Mouse (Mus musculus) MEL (cell line): ENCODE results near the gene Sbno2.

Source experiments
- CTCF ChIP-seq, 3 experiments: IDR thresholded peaks in 2 of 3; conservative IDR thresholded peaks in 1 of 3; 2 replicates each; pipeline ENCODE4 v1.5.1; 2011 to 2012; ENCODE audit warnings: low read length in 3 of 3, low read depth in 2 of 3, mild to moderate bottlenecking in 2 of 3, improper control_type of control experiment in 1 of 3, inconsistent platforms in 1 of 3, mixed read lengths in 1 of 3, moderate library complexity in 1 of 3; ENCODE audit not compliant: control insufficient read depth in 1 of 3, insufficient read depth in 1 of 3, poor library complexity in 1 of 3, severe bottlenecking in 1 of 3
- E2F4 ChIP-seq: IDR thresholded peaks from 2 replicates; pipeline ENCODE4 v1.6.1; 2011; ENCODE audit warnings: low read depth, low read length, improper control_type of control experiment, borderline replicate concordance
- EP300 ChIP-seq, 2 experiments: IDR thresholded peaks; 2 replicates each; pipeline ENCODE4 v1.6.1; 2011; ENCODE audit warnings: improper control_type of control experiment in 2 of 2, low read length in 2 of 2, low read depth in 1 of 2, mild to moderate bottlenecking in 1 of 2
- GATA1 ChIP-seq: IDR thresholded peaks from 2 replicates; pipeline ENCODE4 v1.6.1; 2011; ENCODE audit warnings: low read depth, low read length, improper control_type of control experiment
- POLR2AphosphoS2 ChIP-seq: IDR thresholded peaks from 2 replicates; pipeline ENCODE4 v1.6.1; 2011; ENCODE audit warnings: low read length, improper control_type of control experiment
- RCOR1 ChIP-seq: IDR thresholded peaks from 2 replicates; pipeline ENCODE4 v1.6.1; 2012; ENCODE audit warnings: low read depth, mild to moderate bottlenecking, inconsistent platforms, low read length, improper control_type of control experiment
- TBP ChIP-seq: IDR thresholded peaks from 2 replicates; pipeline ENCODE4 v1.8.0; 2011; ENCODE audit warnings: low read depth, low read length, improper control_type of control experiment
- TCF12 ChIP-seq: IDR thresholded peaks from 2 replicates; pipeline ENCODE4 v1.6.1; 2014; ENCODE audit warnings: low read depth, mild to moderate bottlenecking, inconsistent platforms, low read length, improper control_type of control experiment, moderate library complexity
- UBTF ChIP-seq: IDR thresholded peaks from 2 replicates; pipeline ENCODE4 v1.6.1; 2012; ENCODE audit warnings: low read depth, mild to moderate bottlenecking, inconsistent platforms, low read length, improper control_type of control experiment, moderate library complexity, borderline replicate concordance; ENCODE audit not compliant: insufficient read depth
- ZMIZ1 ChIP-seq: IDR thresholded peaks from 2 replicates; pipeline ENCODE4 v1.6.1; 2012; ENCODE audit warnings: low read depth, mild to moderate bottlenecking, inconsistent platforms, low read length, improper control_type of control experiment, moderate library complexity
- ZNF384 ChIP-seq: IDR thresholded peaks from 2 replicates; pipeline ENCODE4 v1.6.1; 2012; ENCODE audit warnings: low read depth, mild to moderate bottlenecking, inconsistent platforms, low read length, improper control_type of control experiment

DNA sequence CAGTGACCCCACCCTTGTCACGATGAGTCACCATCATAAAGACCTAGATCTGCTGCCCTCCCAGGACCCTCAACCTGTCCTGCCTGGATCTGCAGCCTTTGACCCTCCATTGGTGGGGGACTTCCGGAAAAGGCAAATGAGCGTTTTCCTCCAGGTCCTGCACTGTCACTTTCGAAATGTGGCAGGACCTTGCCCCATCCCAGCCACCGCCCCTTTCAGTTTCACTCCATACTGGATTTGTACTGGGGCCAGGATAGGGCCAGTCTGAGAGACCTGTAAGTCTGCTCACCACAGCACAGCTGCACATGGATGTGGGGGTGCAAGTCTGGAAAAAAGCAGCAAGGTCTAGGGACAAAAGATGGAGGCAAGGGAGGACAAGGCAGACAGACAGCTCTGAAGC lies 6.7 kb downstream of the Sbno2 start:
- TF ChIP-seq CTCF (IDR thresholded peaks at IDR 0.05 in 2 of 3, conservative IDR thresholded peaks at IDR 0.05 in 1 of 3; ENCODE audit: control insufficient read depth in 1 of 3, insufficient read depth in 1 of 3, low read depth in 2 of 3, low read length in 3 of 3, poor library complexity in 1 of 3, severe bottlenecking in 1 of 3) (no peak), ZNF384 (no peak), GATA1 (no peak), UBTF (no peak), ZMIZ1 (no peak), EP300 (IDR thresholded peaks at IDR 0.05; ENCODE audit: low read depth in 1 of 2, low read length in 2 of 2) (no peak), TBP (no peak), POLR2AphosphoS2 (no peak), RCOR1 (no peak), TCF12 (no peak), E2F4 (no peak)
